Mouse (Mus musculus) c-Kit-positive CD71-positive TER-119-negative erythroid progenitor cells, embryonic 14.5 days (primary cell): ENCODE data around the gene Syt6.

Source experiments
- DNase-seq: peaks from one replicate; pipeline ENCODE4 v3.0.0-alpha.2; 2013; ENCODE audit warnings: low read depth

The Syt6 gene

GRCm38 (mm10) chr3:103647164-103647867 is 72.3 kb downstream of the Syt6 start:
- no peak for DNase-seq

DNA sequence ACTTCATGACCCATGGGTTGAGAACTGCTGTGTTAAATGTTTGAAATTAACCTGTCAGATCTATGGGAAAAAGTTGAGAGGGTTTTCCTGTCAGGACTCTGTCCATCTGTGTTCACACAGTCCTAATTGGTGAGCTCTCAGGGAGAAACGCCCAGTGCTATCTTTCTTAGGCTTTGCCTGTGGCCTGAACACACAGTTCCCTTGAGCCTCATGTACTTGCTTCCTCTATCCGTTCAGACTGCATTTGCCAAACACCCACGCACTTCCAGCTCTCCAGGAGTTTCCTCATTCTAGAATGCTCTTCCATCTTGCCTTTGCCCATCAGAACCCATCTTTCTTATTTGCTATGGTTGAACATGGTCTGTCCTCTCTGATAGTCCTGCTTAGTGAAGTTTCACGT is 73.5 kb downstream of the Syt6 start:
- no peak for DNase-seq

DNA sequence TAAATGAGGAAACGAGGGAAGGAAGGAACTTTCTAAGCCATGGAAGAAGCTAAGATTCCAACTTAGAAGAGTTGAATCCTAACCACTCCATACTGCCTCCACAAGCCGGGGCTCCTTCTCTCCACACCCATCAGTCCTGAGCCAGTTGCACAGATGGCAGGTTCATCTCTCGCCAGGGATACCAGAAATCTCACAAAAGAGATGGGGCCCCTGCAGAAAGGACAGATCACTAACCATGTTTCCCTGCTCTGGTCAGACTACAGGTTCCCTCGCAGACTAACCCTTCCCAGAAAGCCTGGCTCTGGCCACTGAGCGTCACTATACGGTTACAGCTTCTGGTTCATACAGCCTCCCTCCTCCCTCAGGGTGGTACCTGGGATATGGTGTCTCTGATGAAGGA is 74.7 kb downstream of the Syt6 start:
- no peak for DNase-seq

GRCm38 (mm10) chr3:103650406-103650805 is 75.4 kb downstream of the Syt6 start:
- no peak for DNase-seq

DNA sequence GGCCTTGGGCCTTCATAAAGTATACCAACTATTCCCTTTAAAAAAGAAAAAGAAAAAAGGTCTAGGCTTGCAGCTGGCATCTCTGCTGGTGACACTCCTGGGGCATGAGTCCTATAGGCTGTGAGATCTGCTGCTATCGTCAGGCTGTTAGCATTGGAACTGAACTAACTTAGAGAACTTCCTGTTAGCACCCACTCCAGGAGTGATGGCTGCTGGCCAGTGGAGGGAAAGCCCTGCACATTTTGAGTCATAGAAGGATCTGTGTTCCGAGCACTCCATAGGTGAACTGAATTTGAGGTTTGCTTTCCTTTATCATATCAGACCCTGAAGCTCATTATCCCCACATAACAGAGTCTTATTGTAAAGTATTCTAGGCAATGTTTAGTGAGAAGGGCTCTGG is 85.0 kb downstream of the Syt6 start:
- DNase-seq = no peak

- DNase-seq = no peak
Measured at GRCm38 (mm10) chr3:103661714-103662113, 86.7 kb downstream of the Syt6 start.

DNA sequence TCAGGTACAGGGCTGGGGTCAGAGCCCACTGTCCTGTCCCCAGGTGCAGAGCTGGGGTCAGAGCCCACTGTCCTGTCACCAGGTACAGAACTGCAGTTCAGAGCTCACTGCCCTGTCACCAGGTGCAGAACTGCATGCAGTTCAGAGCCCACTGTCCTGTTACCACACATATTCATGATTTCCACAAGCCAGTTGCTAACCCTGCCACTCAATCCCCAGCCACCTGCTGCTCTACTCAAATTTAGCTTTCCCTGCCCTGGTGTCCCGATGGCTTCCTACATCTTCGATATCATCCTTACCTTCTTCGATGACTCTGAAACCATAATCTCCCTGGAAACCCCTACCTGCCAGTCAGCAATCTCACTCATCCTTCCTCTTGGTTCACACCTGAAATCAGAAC is 88.4 kb downstream of the Syt6 start:
- DNase-seq = no peak

DNA sequence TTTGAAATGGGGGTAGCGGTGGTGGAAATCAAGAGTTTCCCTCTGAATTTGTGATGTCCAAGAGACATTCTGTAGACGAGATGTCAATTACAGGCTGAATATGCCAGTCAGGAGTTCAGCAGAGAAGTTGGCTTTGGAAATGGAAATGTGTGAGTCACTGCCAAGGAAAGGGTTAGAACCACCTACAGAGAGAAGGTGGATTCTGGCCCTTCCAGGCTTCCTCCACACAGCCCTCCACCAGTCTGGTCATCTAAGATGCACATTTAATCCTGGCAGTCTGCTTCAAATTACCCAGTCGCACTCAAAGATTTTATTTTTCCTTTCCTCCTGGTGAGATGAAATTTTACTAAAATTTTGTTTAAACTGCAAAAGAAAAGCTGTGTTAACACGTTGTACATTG is 97.1 kb downstream of the Syt6 start:
- DNase-seq = no peak

- no peak for DNase-seq
Measured at GRCm38 (mm10) chr3:103672716-103673115, 97.7 kb downstream of the Syt6 start.

- no peak for DNase-seq
Measured at GRCm38 (mm10) chr3:103678811-103679210, 103.8 kb downstream of the Syt6 start.

GRCm38 (mm10) chr3:103682473-103682872 is 107.4 kb downstream of the Syt6 start:
- no peak for DNase-seq

DNA sequence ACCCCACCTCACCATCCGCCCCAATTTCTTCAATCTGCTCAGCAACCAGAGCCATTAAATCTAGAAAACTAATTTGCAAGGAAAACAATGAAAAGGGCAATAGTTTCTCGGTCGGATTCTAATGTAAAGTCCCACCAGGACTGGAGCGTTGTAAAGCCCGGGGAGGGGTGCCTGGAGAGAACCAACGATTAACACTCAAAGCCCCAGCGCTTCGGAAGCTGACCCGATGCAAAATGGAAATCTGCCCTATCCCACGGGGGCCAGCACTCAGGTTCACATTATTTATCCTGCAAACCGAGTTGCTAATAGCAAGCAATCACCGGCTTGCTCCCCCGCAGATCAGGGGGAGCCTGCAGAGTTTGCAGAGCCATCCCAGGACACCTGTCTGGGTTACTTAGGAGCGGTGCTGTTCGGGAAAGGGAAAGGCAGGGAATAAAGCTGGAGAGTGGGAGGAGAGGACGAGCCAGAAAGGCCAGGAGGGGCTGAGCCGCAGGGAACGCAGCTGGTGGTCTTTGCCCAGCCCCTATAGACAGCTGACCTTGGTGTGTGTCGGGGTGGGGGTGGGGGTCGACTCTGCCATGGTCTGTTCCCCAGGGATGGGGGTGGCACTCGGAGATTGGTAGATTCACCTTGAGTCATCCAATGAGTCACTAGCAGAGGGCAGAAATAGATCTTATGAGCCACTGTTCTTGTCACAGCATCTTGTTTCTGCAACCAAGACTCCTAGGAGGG is 108.4 kb downstream of the Syt6 start:
- DNase-seq = no peak

DNA sequence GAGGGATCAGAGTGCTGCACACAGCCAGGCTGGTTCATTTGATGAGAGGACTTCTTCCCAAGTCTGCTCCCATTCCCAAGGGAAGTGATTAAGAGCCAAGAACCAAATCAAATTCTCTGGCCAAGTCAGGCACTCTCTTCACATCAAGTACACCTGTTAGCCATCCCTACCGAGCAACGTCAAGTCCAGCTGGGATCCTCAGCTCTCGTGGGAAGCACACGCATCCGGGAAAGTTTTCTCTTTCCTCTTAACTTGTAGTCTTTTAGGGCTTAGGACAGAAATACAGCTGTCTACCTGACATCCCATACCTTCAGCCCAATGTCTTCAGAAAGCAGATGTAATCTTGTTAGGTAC is 108.9 kb downstream of the Syt6 start:
- DNase-seq = no peak

GRCm38 (mm10) chr3:103689043-103689442 is 114.0 kb downstream of the Syt6 start:
- no peak for DNase-seq

DNA sequence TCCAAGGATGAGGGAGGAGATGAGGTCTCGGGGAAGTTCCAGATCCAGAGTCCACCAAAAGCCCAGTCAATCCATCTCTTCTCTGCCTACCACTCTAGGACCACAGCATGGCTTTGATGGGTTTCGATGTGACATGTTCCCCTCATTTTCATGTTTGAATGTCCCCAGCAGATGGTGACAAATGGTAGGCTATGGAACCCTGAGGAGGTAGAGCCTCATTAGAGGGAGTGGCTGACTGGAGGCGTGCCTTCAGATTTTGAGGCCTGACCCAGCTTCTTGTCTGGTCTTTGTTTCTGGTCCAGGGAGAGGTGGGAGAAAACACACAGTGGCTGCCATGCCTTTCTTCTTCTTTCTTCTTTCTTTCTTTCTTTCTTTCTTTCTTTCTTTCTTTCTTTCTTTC is 115.5 kb downstream of the Syt6 start:
- DNase-seq = no peak
